In the genomic region with DNA sequence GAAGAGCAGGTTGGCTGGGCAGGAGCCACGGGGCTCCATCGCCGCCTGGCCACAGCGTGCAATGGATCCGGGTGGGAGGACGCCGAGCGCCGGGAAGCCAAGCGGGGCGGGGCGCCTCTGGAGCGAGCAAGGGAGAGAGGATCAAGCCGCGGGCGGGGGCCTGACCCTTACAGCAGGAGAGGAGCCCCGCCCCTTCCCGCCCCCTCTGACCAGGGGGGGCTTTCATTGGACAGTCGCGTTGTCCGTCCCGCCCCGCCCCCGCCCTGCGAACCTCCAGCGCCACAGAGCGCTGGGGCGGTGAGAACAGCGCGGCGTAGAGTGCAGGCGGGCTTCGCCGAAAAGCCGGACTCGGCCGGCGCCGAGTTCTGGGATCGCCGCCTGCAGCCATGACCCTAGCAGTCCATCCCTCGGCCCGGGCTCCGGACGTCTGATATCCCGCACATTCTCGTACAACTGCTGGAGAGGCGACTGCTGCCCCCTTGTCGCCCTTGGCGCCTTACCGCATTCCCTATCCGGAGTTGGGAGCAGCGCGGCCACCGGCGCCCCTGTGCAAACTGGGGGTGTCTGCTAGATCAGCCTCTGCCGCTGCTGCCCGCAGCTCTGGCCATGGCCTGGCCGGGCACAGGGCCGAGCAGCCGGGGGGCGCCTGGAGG, we compare ENCODE assay signal across 7 mouse cellular contexts. TPM values are rescaled to one million over a fixed set of nuclear protein-coding genes. Genes with fewer than 3 reads are reported as not detected.
DNase-seq lines count a peak whose midpoint lies in the region; ATAC-seq lines count a peak whose summit lies in the region.

A gene (minus strand): TSS at position 142 of the 653 bp plus-strand sequence.
A gene (plus strand): TSS at position 275 of the 653 bp plus-strand sequence.

- peak within 1 kb of the TSS; percentile 91 for H3K4me3 ChIP-seq in intestine, embryonic 15.5 days (replicated peaks)
- H3K4me3 ChIP-seq in midbrain, embryonic 10.5 days = peak within 1 kb of the TSS; percentile 80

- no peaks in the 10 kb centered on the region for H3K36me3 ChIP-seq in intestine, embryonic 15.5 days
- peaks cover 15% of the 10 kb centered on the region for H3K36me3 ChIP-seq in midbrain, embryonic 10.5 days

- peak; percentile 96 for ATAC-seq in intestine, embryonic 15.5 days

- H3K27me3 ChIP-seq in intestine, embryonic 15.5 days (replicated peaks) = no peaks in the 10 kb centered on the region
- H3K27me3 ChIP-seq in midbrain, embryonic 10.5 days (ENCODE audit: low read depth, poor library complexity, severe bottlenecking) = peaks cover 61% of the 10 kb centered on the region

- peaks cover 11% of the 10 kb centered on the region for H3K4me1 ChIP-seq in intestine, embryonic 15.5 days (replicated peaks)
- peaks cover 37% of the 10 kb centered on the region for H3K4me1 ChIP-seq in midbrain, embryonic 10.5 days

- H3K9ac ChIP-seq in intestine, embryonic 15.5 days = peak within 1 kb of the TSS; percentile 95

- H3K9me3 ChIP-seq in intestine, embryonic 15.5 days = no peaks in the 10 kb centered on the region
- H3K9me3 ChIP-seq in midbrain, embryonic 10.5 days (replicated peaks) = no peaks in the 10 kb centered on the region

- peak within 1 kb of the TSS; percentile 93 for H3K27ac ChIP-seq in intestine, embryonic 15.5 days
- peak within 1 kb of the TSS; percentile 90 for H3K27ac ChIP-seq in midbrain, embryonic 10.5 days (replicated peaks)

- H3K4me2 ChIP-seq in intestine, embryonic 15.5 days (replicated peaks) = peak within 1 kb of the TSS; percentile 94

- intact Hi-C loops in gastrocnemius, postnatal 36 days (cut with DNase I) = no loop called here
- intact Hi-C loops in left cerebral cortex, postnatal 25 days (cut with DNase I) = loop anchor here (2.0 kb wide), 1 partner anchor 65 kb away; no protein-coding TSS in a partner anchor

- under 1% methylated on average over 62 of the region's 62 CpGs for WGBS in intestine, embryonic 15.5 days
- under 1% methylated on average over 59 of the region's 62 CpGs for WGBS in midbrain, embryonic 10.5 days

- peak; percentile 93 for DNase-seq in adrenal gland, adult 18-20 months (ENCODE audit: low spot score in 2 of 2)
- peak; percentile 98 for DNase-seq in embryo, embryonic 11 days
- peak; percentile 90 to 97 for DNase-seq in gastrocnemius, postnatal 36 days
- peak; percentile 88 to 90 for DNase-seq in left cerebral cortex, postnatal 25 days (ENCODE audit: low spot score in 2 of 2)
- DNase-seq in midbrain, embryonic 10.5 days (ENCODE audit: low spot score) = peak; percentile 97
- peak; percentile 90 for DNase-seq in right cerebral cortex, postnatal 4 days

RNA-seq across cellular contexts. Expression of the first gene that starts in this region (rescaled TPM):
- 100 to 1,000 TPM in 1 of 2 experiments, 10 to 100 TPM in 1; 98.0 to 110 TPM for total RNA-seq in adrenal gland, adult 18-20 months (2021)
- 10 to 100 TPM; 15.5 to 18.3 TPM for total RNA-seq in gastrocnemius, postnatal 36 days (2021)
- polyA plus RNA-seq in intestine, embryonic 15.5 days (2015; fragmentation: Nextera tagmentation; extraction: Ambion mirVana) = 42.4 and 43.8 TPM in 2 replicates
- 10 to 100 TPM; 65.1 to 73.9 TPM for total RNA-seq in left cerebral cortex, postnatal 25 days (2021)
- 14.4 and 16.3 TPM in 2 replicates for polyA plus RNA-seq in midbrain, embryonic 10.5 days (2016; fragmentation: Nextera tagmentation; extraction: Ambion mirVana)

RNA-seq across cellular contexts. Expression of the second gene that starts in this region (rescaled TPM):
- 10 to 100 TPM; 26.2 to 36.4 TPM for total RNA-seq in adrenal gland, adult 18-20 months (2021)
- total RNA-seq in gastrocnemius, postnatal 36 days (2021) = 10 to 100 TPM; 15.1 to 38.5 TPM
- polyA plus RNA-seq in intestine, embryonic 15.5 days (2015; fragmentation: Nextera tagmentation; extraction: Ambion mirVana) = 9.1 and 9.5 TPM in 2 replicates
- total RNA-seq in left cerebral cortex, postnatal 25 days (2021) = 1 to 10 TPM; 6.3 to 6.9 TPM
- polyA plus RNA-seq in midbrain, embryonic 10.5 days (2016; fragmentation: Nextera tagmentation; extraction: Ambion mirVana) = 2.6 and 3.2 TPM in 2 replicates

Comparison
In these comparisons a context has a peak if more than half of its experiments do, and no peak if none do; other contexts are left out.
1. Peak in every context shown above with its lines: DNase-seq, ATAC-seq, H3K4me3 ChIP-seq and H3K27ac ChIP-seq.